Mouse (Mus musculus) olfactory bulb, adult 2 months (tissue): ENCODE measurements around the gene 1700025G04Rik.

ENCODE experiments used
- CTCF ChIP-seq: fragments of 200-500 bp; IDR thresholded peaks from 2 replicates; pipeline ENCODE4 v1.5.1; 2012; ENCODE audit warnings: low read depth, mild to moderate bottlenecking, low read length, moderate library complexity; ENCODE audit not compliant: insufficient read depth
- POLR2A ChIP-seq: fragments of 200-500 bp; IDR thresholded peaks from 2 replicates; pipeline ENCODE4 v1.6.1; 2012; ENCODE audit warnings: mild to moderate bottlenecking, low read depth, low read length, moderate library complexity; ENCODE audit not compliant: insufficient read depth

GRCm38 (mm10) chr1:151816051-151816450 lies 273.9 kb downstream of the 1700025G04Rik start:
- no peak for TF ChIP-seq CTCF
- TF ChIP-seq POLR2A, result no peak
